Mouse (Mus musculus): ENCODE measurements around the gene Ube2k.

GRCm38 (mm10) chr5:65531283-65531682, 5.8 kb upstream of the Ube2k start:
- no peak for TF ChIP-seq TAL1 (IDR thresholded peaks at IDR 0.05; ENCODE audit: low read length)
- TF ChIP-seq GATA1 (IDR thresholded peaks at IDR 0.05; ENCODE audit: low read length), result no peak
